Mouse (Mus musculus) kidney, postnatal 0 days (tissue): Measurements from ENCODE around the gene Kat2b. TPM values are rescaled to one million over a fixed set of nuclear protein-coding genes. Genes with fewer than 3 reads are reported as not detected.

Experiments used
- ATAC-seq: fragments of 200-750 bp; cut with Nextera tagmentation; replicated peaks from 2 replicates; pipeline ENCODE4 v1.8.0; 2017; ENCODE audit warnings: low read depth, moderate number of reproducible peaks, moderate TSS enrichment, moderate library complexity; ENCODE audit not compliant: low FRiP score
- DNase-seq: peaks from one replicate; pipeline ENCODE4 v3.0.0-alpha.2; 2016; ENCODE audit warnings: low spot score
- H3K27ac ChIP-seq: fragments of 300-500 bp; sonication (generic); 2 replicates; pipeline ENCODE4 v1.5.1; 2014; ENCODE audit warnings: mild to moderate bottlenecking
- H3K27me3 ChIP-seq: fragments of 300-500 bp; sonication (generic); 2 replicates; pipeline ENCODE4 v1.6.1; 2014; ENCODE audit warnings: low read length, mixed read lengths; ENCODE audit not compliant: insufficient read depth
- H3K36me3 ChIP-seq: fragments of 300-500 bp; sonication (generic); 2 replicates; pipeline ENCODE4 v1.6.1; 2014; ENCODE audit warnings: low read length, mixed read lengths; ENCODE audit not compliant: insufficient read depth
- H3K4me1 ChIP-seq: fragments of 300-500 bp; sonication (generic); replicated peaks from 2 replicates; pipeline ENCODE4 v1.6.1; 2014; ENCODE audit warnings: antibody characterized with exemption, low read length, mixed read lengths; ENCODE audit not compliant: insufficient read depth
- H3K4me2 ChIP-seq: fragments of 300-500 bp; sonication (generic); 2 replicates; pipeline ENCODE4 v1.6.1; 2014; ENCODE audit warnings: mild to moderate bottlenecking, low read length, moderate library complexity, mixed read lengths
- H3K4me3 ChIP-seq: fragments of 300-500 bp; sonication (generic); replicated peaks from 2 replicates; pipeline ENCODE4 v1.5.1; 2014; ENCODE audit warnings: low read depth, low read length
- H3K9ac ChIP-seq: fragments of 300-500 bp; sonication (generic); 2 replicates; pipeline ENCODE4 v1.6.1; 2014; ENCODE audit warnings: low read depth, low read length
- H3K9me3 ChIP-seq: fragments of 300-500 bp; sonication (generic); replicated peaks from 2 replicates; pipeline ENCODE4 v1.6.1; 2016; ENCODE audit warnings: low read length, inconsistent platforms, mixed read lengths
- CTCF ChIP-seq: IDR thresholded peaks from 2 replicates; pipeline ENCODE4 v1.5.1; 2016; ENCODE audit warnings: antibody characterized with exemption, low read depth, mild to moderate bottlenecking, moderate library complexity
- WGBS: fragments of 180-500 bp; shearing (Covaris S2); extraction: QIAGEN DNeasy Blood & Tissue Kit; methylation state at CpG from one replicate; pipeline ENCODE4 v1.1.7; 2014; 5-methylcytosine and 5-hydroxymethylcytosine counted together
- polyA plus RNA-seq: library from polyadenylated mRNA; unstranded; fragments of >200 nt; fragmentation: Nextera tagmentation; extraction: Ambion mirVana; gene quantifications from 2 replicates; pipeline ENCODE4 v1.2.1, GENCODE M21; 2015

Gene Kat2b
- polyA plus RNA-seq, 1 experiment from 2014 or later, result 4.7 TPM

GRCm38 (mm10) chr17:53617295-53617957 lies 50.8 kb downstream of the Kat2b start:
- DNase-seq (no peak), ATAC-seq (no peak)
- H3K27me3 ChIP-seq, result no peaks in the 10 kb centered on the region
- H3K36me3 ChIP-seq, result 0 out of 2 replicates have a peak, but pooled peaks cover 4% of the 10 kb centered on the region
- H3K9me3 ChIP-seq, result no peaks in the 10 kb centered on the region
- no peak overlapping the region for H3K9ac ChIP-seq
- no peak overlapping the region for H3K27ac ChIP-seq
- no peaks in the 10 kb centered on the region for H3K4me1 ChIP-seq
- H3K4me2 ChIP-seq, result no peak overlapping the region
- no peak overlapping the region for H3K4me3 ChIP-seq
- TF ChIP-seq CTCF, result no peak
- 98% methylated on average over 6 of the region's 6 CpGs for WGBS

GRCm38 (mm10) chr17:53618369-53618768 lies 51.7 kb downstream of the Kat2b start:
- Histone ChIP-seq H3K27ac (no peak overlapping the region), H3K4me1 (no peaks in the 10 kb centered on the region), H3K36me3 (no peaks in the 10 kb centered on the region), H3K4me3 (no peak overlapping the region), H3K4me2 (no peak overlapping the region), H3K9ac (no peak overlapping the region), H3K27me3 (no peaks in the 10 kb centered on the region), H3K9me3 (no peaks in the 10 kb centered on the region)
- 98% methylated on average over 7 of the region's 7 CpGs for WGBS
- TF ChIP-seq CTCF, result no peak
- ATAC-seq (no peak), DNase-seq (no peak)

DNA sequence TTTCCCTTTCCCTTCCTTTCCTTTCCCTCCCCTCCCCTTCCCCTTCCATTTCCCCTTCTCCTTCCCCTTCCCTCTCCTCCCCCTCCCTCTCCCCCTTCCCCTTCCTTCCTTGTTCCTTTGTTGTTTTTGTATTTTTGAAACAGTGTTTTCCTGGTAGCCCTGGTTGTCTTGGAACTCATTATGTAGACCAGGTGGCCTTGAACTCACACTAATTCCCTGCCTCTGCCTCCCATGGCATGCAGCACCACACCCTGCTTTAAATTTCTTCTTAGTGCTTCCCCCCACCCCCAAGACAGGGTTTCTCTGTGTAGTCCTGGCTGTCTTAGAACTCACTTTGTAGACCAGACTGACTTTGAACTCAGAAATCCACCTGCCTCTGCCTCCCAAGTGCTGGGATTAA lies 52.7 kb downstream of the Kat2b start:
- ATAC-seq (no peak), DNase-seq (no peak)
- no peak overlapping the region for H3K4me2 ChIP-seq
- no peak for TF ChIP-seq CTCF
- H3K27ac ChIP-seq, result no peak overlapping the region
- H3K9ac ChIP-seq, result no peak overlapping the region
- no peak overlapping the region for H3K4me3 ChIP-seq
- H3K4me1 ChIP-seq, result no peaks in the 10 kb centered on the region
- no peaks in the 10 kb centered on the region for H3K9me3 ChIP-seq
- no peaks in the 10 kb centered on the region for H3K27me3 ChIP-seq
- H3K36me3 ChIP-seq, result no peaks in the 10 kb centered on the region

DNA sequence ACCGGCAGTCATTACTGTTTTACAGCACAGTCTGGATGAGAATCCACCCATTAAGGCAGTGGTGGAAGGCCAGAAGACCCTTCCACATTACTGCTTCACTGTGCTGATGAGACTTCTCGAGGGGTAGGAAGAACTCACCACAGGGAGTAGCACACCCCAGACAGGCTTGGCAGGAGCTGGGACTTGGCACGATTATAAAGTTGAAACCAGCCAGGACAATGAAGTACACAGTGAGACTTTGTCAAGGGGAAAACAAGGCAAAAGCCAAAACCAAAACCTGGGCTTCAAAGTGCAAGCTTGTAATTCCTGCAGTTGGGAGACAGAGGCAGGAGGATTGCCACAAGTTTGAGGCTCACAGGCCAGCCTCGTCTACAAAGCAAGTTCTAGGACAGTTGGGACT lies 54.0 kb downstream of the Kat2b start:
- no peak for ATAC-seq
- TF ChIP-seq CTCF, result no peak
- no peaks in the 10 kb centered on the region for H3K27me3 ChIP-seq
- DNase-seq, result no peak
- no peaks in the 10 kb centered on the region for H3K9me3 ChIP-seq
- H3K4me1 ChIP-seq, result no peaks in the 10 kb centered on the region
- H3K9ac ChIP-seq, result no peak overlapping the region
- 83% methylated on average over 4 of the region's 4 CpGs for WGBS
- H3K27ac ChIP-seq, result no peak overlapping the region
- H3K4me2 ChIP-seq, result no peak overlapping the region
- no peak overlapping the region for H3K4me3 ChIP-seq
- H3K36me3 ChIP-seq, result 0 out of 2 replicates have a peak, but pooled peaks cover 2% of the 10 kb centered on the region

DNA sequence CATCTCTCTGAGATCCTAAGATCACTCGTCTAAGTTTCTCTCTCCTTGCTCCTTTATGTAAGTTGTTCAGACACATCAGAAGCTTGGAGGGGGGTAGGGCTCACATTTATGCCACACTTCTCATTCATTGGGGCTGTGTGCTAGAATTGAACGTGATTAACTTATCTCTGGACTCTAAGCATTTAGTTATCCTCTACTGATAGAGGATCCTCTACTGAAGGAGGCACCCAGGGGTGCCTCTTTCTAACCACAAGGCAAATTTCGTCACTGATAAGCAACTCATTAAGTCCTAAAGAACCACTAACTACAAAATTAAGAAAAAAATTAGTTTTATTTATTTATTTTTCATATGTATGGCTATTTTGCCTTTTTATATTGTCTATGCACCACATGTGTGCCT lies 55.5 kb downstream of the Kat2b start:
- no peak overlapping the region for H3K9ac ChIP-seq

DNA sequence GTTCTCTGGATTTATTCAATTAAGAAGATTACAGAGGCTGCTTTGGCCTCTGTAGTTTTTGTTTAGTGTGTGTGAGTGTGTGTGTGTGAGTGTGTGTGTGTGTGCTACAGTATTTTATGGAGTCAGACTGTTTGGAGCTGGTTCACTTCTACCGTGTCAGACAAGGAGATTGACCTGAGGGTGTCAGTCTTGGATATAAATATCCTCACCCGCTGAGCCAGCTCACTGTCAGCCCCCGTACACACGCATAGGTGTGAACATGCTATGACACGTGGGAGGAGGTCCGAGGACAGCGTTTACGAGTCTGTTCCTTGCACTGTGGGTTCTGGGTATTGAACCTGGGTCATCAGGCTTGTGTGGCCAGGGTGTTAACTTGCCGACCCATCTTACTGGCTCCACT lies 57.1 kb downstream of the Kat2b start:
- ATAC-seq (no peak), DNase-seq (no peak)
- Histone ChIP-seq H3K27ac (no peak overlapping the region), H3K27me3 (no peaks in the 10 kb centered on the region), H3K4me1 (no peaks in the 10 kb centered on the region), H3K4me2 (no peak overlapping the region), H3K4me3 (no peak overlapping the region), H3K9me3 (no peaks in the 10 kb centered on the region), H3K9ac (no peak overlapping the region), H3K36me3 (0 out of 2 replicates have a peak, but pooled peaks cover 2% of the 10 kb centered on the region)
- no peak for TF ChIP-seq CTCF
- WGBS, result 63% methylated on average over 9 of the region's 9 CpGs

More for the DNA sequence above, 55.5 kb downstream of the Kat2b start:
- TF ChIP-seq CTCF, result no peak
- no peak overlapping the region for H3K27ac ChIP-seq
- H3K36me3 ChIP-seq, result 0 out of 2 replicates have a peak, but pooled peaks cover 2% of the 10 kb centered on the region
- ATAC-seq (no peak), DNase-seq (no peak)
- no peak overlapping the region for H3K4me3 ChIP-seq
- WGBS, result 84% methylated on average over 3 of the region's 3 CpGs
- H3K27me3 ChIP-seq, result no peaks in the 10 kb centered on the region
- H3K4me1 ChIP-seq, result no peaks in the 10 kb centered on the region
- no peaks in the 10 kb centered on the region for H3K9me3 ChIP-seq
- no peak overlapping the region for H3K4me2 ChIP-seq

DNA sequence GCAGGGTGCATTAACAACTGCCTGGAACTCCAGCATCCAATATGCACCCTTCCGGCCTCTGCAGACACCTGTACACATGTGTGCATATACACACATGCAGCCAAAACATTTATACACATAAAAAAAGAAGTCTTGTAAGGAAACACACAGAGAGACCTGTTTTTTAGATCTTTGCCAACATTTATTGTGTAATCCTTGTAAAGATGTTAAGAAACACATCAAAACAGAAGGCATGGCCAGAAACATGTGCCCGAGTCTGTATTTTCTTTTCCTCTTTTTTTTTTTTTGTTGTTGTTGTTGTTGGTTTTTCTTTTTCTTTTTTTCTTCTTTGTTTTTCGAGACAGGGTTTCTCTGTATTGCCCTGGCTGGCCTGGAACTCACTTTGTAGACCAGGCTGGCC lies 59.5 kb downstream of the Kat2b start:
- 88% methylated on average over 3 of the region's 3 CpGs for WGBS
- DNase-seq, result no peak

More for the DNA sequence above, 59.5 kb downstream of the Kat2b start:
- H3K4me2 ChIP-seq, result no peak overlapping the region
- 0 out of 2 replicates have a peak, but pooled peaks cover 2% of the 10 kb centered on the region for H3K36me3 ChIP-seq
- H3K27me3 ChIP-seq, result no peaks in the 10 kb centered on the region
- H3K9ac ChIP-seq, result no peak overlapping the region
- no peak overlapping the region for H3K27ac ChIP-seq
- no peaks in the 10 kb centered on the region for H3K4me1 ChIP-seq
- no peak overlapping the region for H3K4me3 ChIP-seq
- no peak for TF ChIP-seq CTCF
- no peak for ATAC-seq
- H3K9me3 ChIP-seq, result no peaks in the 10 kb centered on the region
